Mouse (Mus musculus) erythroblast, embryonic 14.5 days (primary cell): ENCODE results near the gene Tex11.

Source experiments
- GATA1 ChIP-seq: IDR thresholded peaks from 2 replicates; pipeline ENCODE4 v1.6.1; 2012; ENCODE audit warnings: low read length, inconsistent platforms, mixed read lengths
- TAL1 ChIP-seq: IDR thresholded peaks from 3 replicates; pipeline ENCODE4 v1.6.1; 2012; ENCODE audit warnings: low read length, inconsistent platforms, mixed read lengths

DNA sequence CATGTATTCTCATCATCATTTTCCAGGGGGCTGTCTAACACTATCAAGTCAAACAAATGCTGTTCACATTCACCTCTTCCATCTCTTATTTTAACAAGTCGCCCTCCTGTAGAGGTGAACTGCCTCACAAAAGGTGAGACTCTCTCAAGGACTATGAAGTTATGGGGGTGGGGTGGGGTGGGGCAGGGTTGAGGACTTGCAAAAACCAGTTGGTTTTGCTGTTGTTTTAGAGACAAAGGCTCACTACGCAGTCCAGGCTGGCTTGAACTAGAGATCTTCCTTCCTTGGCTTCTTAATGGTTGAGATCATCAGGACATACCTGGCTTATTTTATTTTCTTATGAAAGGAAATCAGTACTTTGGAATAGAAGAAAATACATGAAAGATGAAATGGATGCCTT is 226.7 kb downstream of the Tex11 start:
- TF ChIP-seq TAL1 (no peak), GATA1 (no peak)
